Mouse (Mus musculus) megakaryocyte, embryonic 14.5 days (primary cell): ENCODE results near the gene Rora.

ENCODE experiments used
- FLI1 ChIP-seq: IDR thresholded peaks from 2 replicates; pipeline ENCODE4 v1.6.1; 2012; ENCODE audit warnings: low read length, inconsistent platforms, mixed read lengths
- GATA1 ChIP-seq: IDR thresholded peaks from 3 replicates; pipeline ENCODE4 v1.6.1; 2012; ENCODE audit warnings: mixed read lengths, low read length, inconsistent platforms, borderline replicate concordance

- TF ChIP-seq GATA1: no peak
- no peak for TF ChIP-seq FLI1
Measured at GRCm38 (mm10) chr9:68980041-68980440, 326.5 kb downstream of the Rora start.
